Mouse (Mus musculus) adrenal gland, postnatal 25 days (tissue): ENCODE measurements around the gene Igsf9. TPM values are rescaled to one million over a fixed set of nuclear protein-coding genes. Genes with fewer than 3 reads are reported as not detected.
A peak's percentile ranks its signal among the peaks of the same experiment; 100 is the strongest.

Source experiments
- DNase-seq: peaks from one replicate; pipeline ENCODE4 v3.0.0; 2021; ENCODE audit warnings: mixed read lengths
- long read RNA-seq: library from polyadenylated mRNA; stranded (forward); transcript quantifications from one replicate; pipeline ENCODE4 v2.0.0, GENCODE M21; 2021
- total RNA-seq: library from RNA; stranded (reverse); gene quantifications from 2 replicates; pipeline ENCODE4 v1.2.3, GENCODE M21; 2021

The Igsf9 gene
- total RNA-seq: 2.9 and 3.6 TPM in 2 replicates
- long read RNA-seq, partial matches to known transcripts: 1 of 1 reads
- long read RNA-seq, other reads (novel, unspliced or antisense): 0 of 1 reads

GRCm38 (mm10) chr1:172481540-172482280, at the start of gene Igsf9:
TSS of gene Igsf9 (plus strand) at chr1:172481788.
- DNase-seq: peak; percentile 81

- DNase-seq: peak; percentile 8
Observed at GRCm38 (mm10) chr1:172431836-172432586, 49.6 kb upstream of the Igsf9 start.

- no peak for DNase-seq
Observed at GRCm38 (mm10) chr1:172432587-172432955, 49.0 kb upstream of the Igsf9 start.

GRCm38 (mm10) chr1:172433012-172433850, 48.4 kb upstream of the Igsf9 start:
- DNase-seq: no peak

- DNase-seq: no peak
Observed at GRCm38 (mm10) chr1:172433851-172434165, 47.8 kb upstream of the Igsf9 start.

GRCm38 (mm10) chr1:172436785-172437184, 44.8 kb upstream of the Igsf9 start:
- DNase-seq: no peak

- no peak for DNase-seq
Observed at GRCm38 (mm10) chr1:172438621-172439020, 43.0 kb upstream of the Igsf9 start.

GRCm38 (mm10) chr1:172440521-172440920, 41.1 kb upstream of the Igsf9 start:
- no peak for DNase-seq

GRCm38 (mm10) chr1:172441935-172442445, 39.6 kb upstream of the Igsf9 start:
- no peak for DNase-seq

GRCm38 (mm10) chr1:172450226-172450625, 31.4 kb upstream of the Igsf9 start:
- no peak for DNase-seq

GRCm38 (mm10) chr1:172450848-172451470, 30.6 kb upstream of the Igsf9 start:
- no peak for DNase-seq

- DNase-seq: no peak
Observed at GRCm38 (mm10) chr1:172452911-172453310, 28.7 kb upstream of the Igsf9 start.

- no peak for DNase-seq
Observed at GRCm38 (mm10) chr1:172453810-172454209, 27.8 kb upstream of the Igsf9 start.

GRCm38 (mm10) chr1:172455416-172455815, 26.2 kb upstream of the Igsf9 start:
- DNase-seq: no peak

- DNase-seq: no peak
Observed at GRCm38 (mm10) chr1:172456001-172456677, 25.4 kb upstream of the Igsf9 start.

GRCm38 (mm10) chr1:172457196-172457595, 24.4 kb upstream of the Igsf9 start:
- no peak for DNase-seq

- DNase-seq: no peak
Observed at GRCm38 (mm10) chr1:172458041-172458440, 23.5 kb upstream of the Igsf9 start.

GRCm38 (mm10) chr1:172461602-172462001, 20.0 kb upstream of the Igsf9 start:
- no peak for DNase-seq

- DNase-seq: no peak
Observed at GRCm38 (mm10) chr1:172462534-172462933, 19.1 kb upstream of the Igsf9 start.

GRCm38 (mm10) chr1:172463387-172464333, 17.9 kb upstream of the Igsf9 start:
- DNase-seq: no peak
